Mouse (Mus musculus): ENCODE results near the gene Flrt3.

The Flrt3 gene

DNA sequence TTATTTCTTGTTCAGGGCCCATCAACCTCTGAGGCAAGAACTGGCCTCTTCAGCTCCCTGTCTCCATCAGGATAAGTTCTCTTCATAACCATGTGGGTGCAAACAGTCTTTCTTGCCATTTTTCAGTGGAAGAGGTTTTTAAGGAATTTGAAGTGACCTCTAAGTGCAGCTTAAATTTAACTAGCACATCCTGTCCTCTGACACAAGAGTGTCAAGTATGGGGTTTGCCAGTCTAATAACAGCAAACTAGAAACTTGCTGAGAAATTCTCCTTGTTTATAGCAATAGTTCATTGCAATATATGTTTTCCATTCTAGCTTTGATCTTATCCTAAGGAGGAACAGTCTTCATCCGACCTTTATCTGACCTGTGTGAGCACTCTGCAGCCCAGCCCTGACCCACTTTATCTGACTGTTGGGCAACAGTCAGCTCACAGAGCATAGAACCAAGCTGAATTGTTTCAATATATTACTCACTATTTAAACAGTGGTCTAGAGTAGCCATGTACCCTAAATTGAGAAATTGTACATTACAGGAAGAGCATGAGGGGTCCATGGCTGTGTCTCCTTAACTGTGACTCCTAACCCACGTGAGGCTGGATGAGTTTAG, 49.4 kb downstream of the Flrt3 start:
- DNase-seq (ENCODE audit: low spot score): no peak

DNA sequence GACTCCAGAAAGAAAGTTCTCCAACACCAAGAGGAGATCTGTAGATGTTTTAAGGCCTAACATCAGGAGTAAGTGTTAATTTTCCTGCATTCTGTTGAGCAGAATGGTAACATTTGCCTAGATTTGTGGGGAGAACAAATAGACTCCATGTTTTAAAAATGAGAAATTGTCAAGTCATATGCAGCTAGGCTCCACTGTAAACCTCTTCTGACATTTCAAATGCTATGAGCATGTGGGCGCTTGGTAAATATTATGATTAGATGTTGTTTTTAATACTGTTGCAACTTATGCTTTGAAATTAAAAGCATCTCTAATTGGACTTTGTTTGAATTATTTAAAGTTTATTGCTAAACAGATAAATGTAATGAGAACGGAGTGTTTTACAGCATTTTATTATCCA, 55.8 kb downstream of the Flrt3 start:
- DNase-seq (ENCODE audit: low spot score): no peak
